Mouse (Mus musculus) intestine, embryonic 15.5 days (tissue): Measurements from ENCODE around the gene Rgl1. TPM values are rescaled to one million over a fixed set of nuclear protein-coding genes. Genes with fewer than 3 reads are reported as not detected.

Experiments used
- ATAC-seq: fragments of 200-750 bp; cut with Nextera tagmentation; 2 replicates; pipeline ENCODE4 v1.8.0; 2017; ENCODE audit warnings: moderate TSS enrichment, moderate library complexity
- H3K27ac ChIP-seq: fragments of 300-500 bp; sonication (generic); 2 replicates; pipeline ENCODE4 v1.5.1; 2015; ENCODE audit warnings: mild to moderate bottlenecking, inconsistent platforms
- H3K27me3 ChIP-seq: fragments of 300-500 bp; sonication (generic); replicated peaks from 2 replicates; pipeline ENCODE4 v1.6.1; 2015; ENCODE audit warnings: inconsistent platforms
- H3K36me3 ChIP-seq: fragments of 300-500 bp; sonication (generic); 2 replicates; pipeline ENCODE4 v1.6.1; 2015; ENCODE audit warnings: inconsistent platforms
- H3K4me1 ChIP-seq: fragments of 300-500 bp; sonication (generic); replicated peaks from 2 replicates; pipeline ENCODE4 v1.6.1; 2015; ENCODE audit warnings: inconsistent platforms
- H3K4me2 ChIP-seq: fragments of 300-500 bp; sonication (generic); replicated peaks from 2 replicates; pipeline ENCODE4 v1.6.1; 2015; ENCODE audit warnings: mild to moderate bottlenecking, inconsistent platforms
- H3K4me3 ChIP-seq: fragments of 300-500 bp; sonication (generic); replicated peaks from 2 replicates; pipeline ENCODE4 v1.5.1; 2015; ENCODE audit warnings: inconsistent platforms
- H3K9ac ChIP-seq: fragments of 300-500 bp; sonication (generic); 2 replicates; pipeline ENCODE4 v1.6.1; 2015; ENCODE audit warnings: inconsistent platforms
- H3K9me3 ChIP-seq: fragments of 300-500 bp; sonication (generic); 2 replicates; pipeline ENCODE4 v1.6.1; 2016; ENCODE audit warnings: inconsistent platforms
- WGBS: fragments of 180-500 bp; shearing (Covaris S2); methylation state at CpG from one replicate; pipeline ENCODE4 v1.1.7; 2015; 5-methylcytosine and 5-hydroxymethylcytosine counted together
- polyA plus RNA-seq: library from polyadenylated mRNA; unstranded; fragments of >200 nt; fragmentation: Nextera tagmentation; extraction: Ambion mirVana; gene quantifications from 2 replicates; pipeline ENCODE4 v1.2.1, GENCODE M21; 2015

Rgl1 gene
- polyA plus RNA-seq, 1 experiment from 2014 or later = 44.8 TPM

GRCm38 (mm10) chr1:152555944-152556573, 210.1 kb downstream of the Rgl1 start:
- Histone ChIP-seq H3K27ac (peak overlapping the region; percentile 91), H3K9me3 (no peaks in the 10 kb centered on the region), H3K4me1 (peaks cover 21% of the 10 kb centered on the region), H3K27me3 (no peaks in the 10 kb centered on the region), H3K36me3 (0 out of 2 replicates have a peak, but pooled peaks cover 3% of the 10 kb centered on the region), H3K9ac (no peak overlapping the region), H3K4me3 (no peak overlapping the region), H3K4me2 (0 out of 2 replicates have a peak overlapping the region, but pooled peaks have one; percentile 13)
- peak; percentile 91 for ATAC-seq
- 20% methylated on average over 7 of the region's 7 CpGs for WGBS

GRCm38 (mm10) chr1:152553912-152554547, 212.1 kb downstream of the Rgl1 start:
- H3K27ac ChIP-seq = no peak overlapping the region

DNA sequence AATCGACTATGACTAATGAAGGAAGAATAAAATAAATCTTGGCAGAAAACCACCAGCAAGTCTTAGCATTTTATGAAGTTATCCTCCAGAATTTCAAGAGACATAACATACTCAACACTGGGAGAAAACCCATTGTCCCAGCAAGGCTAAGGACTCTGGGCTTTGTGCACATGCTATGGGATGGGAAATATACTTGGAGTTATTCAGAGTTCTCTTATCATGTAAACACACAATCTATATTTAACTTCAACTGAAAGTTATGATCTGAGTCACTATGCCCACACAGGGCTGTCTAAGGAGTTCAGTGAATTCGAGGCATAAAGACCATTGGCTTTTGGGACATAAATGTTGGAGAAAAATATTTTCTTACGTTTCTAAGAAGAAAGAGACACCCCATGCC, 215.2 kb downstream of the Rgl1 start:
- 0 out of 2 replicates have a peak, but pooled peaks have one; percentile 23 for ATAC-seq
- Histone ChIP-seq H3K4me2 (no peak overlapping the region), H3K9ac (no peak overlapping the region), H3K27ac (peak overlapping the region; percentile 62), H3K27me3 (no peaks in the 10 kb centered on the region), H3K36me3 (peaks cover 8% of the 10 kb centered on the region), H3K9me3 (no peaks in the 10 kb centered on the region), H3K4me3 (no peak overlapping the region), H3K4me1 (peaks cover 12% of the 10 kb centered on the region; the same call in 1 of the 2 replicates)
- 52% methylated on average over 3 of the region's 3 CpGs for WGBS

More at GRCm38 (mm10) chr1:152553912-152554547, 212.1 kb downstream of the Rgl1 start:
- 69% methylated on average over 15 of the region's 15 CpGs for WGBS
- no peak overlapping the region for H3K9ac ChIP-seq
- H3K4me1 ChIP-seq = peaks cover 24% of the 10 kb centered on the region
- no peak overlapping the region for H3K4me2 ChIP-seq
- H3K27me3 ChIP-seq = no peaks in the 10 kb centered on the region
- 0 out of 2 replicates have a peak, but pooled peaks cover 3% of the 10 kb centered on the region for H3K36me3 ChIP-seq
- H3K9me3 ChIP-seq = no peaks in the 10 kb centered on the region
- ATAC-seq = no peak
- no peak overlapping the region for H3K4me3 ChIP-seq

DNA sequence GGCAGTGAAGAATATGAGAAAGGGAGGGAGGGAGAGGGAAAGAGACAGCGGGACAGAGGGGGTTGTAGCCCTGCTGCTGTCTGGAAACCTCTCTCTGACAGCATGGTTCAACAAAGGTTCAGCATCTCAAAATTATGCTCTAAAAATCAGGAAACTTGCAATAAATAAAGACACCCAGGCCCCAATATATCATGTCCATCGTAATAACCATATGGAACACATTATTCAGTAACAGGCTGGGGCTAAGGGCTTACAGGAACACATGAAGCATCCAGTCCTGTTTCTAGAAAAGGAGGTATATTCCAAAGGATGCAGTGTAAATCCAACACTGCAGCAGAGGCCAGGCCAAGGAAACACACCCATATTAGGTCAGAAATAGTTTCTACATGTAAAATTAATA, 215.6 kb downstream of the Rgl1 start:
- H3K9me3 ChIP-seq = no peaks in the 10 kb centered on the region
- H3K4me3 ChIP-seq = no peak overlapping the region
- H3K36me3 ChIP-seq = peaks cover 8% of the 10 kb centered on the region
- peak; percentile 75 for ATAC-seq
- 31% methylated on average over 2 of the region's 2 CpGs for WGBS
- no peaks in the 10 kb centered on the region for H3K27me3 ChIP-seq
- H3K4me2 ChIP-seq = no peak overlapping the region
- no peak overlapping the region for H3K9ac ChIP-seq
- peak overlapping the region; percentile 54 for H3K27ac ChIP-seq
- H3K4me1 ChIP-seq = peaks cover 7% of the 10 kb centered on the region; the same call in 1 of the 2 replicates

DNA sequence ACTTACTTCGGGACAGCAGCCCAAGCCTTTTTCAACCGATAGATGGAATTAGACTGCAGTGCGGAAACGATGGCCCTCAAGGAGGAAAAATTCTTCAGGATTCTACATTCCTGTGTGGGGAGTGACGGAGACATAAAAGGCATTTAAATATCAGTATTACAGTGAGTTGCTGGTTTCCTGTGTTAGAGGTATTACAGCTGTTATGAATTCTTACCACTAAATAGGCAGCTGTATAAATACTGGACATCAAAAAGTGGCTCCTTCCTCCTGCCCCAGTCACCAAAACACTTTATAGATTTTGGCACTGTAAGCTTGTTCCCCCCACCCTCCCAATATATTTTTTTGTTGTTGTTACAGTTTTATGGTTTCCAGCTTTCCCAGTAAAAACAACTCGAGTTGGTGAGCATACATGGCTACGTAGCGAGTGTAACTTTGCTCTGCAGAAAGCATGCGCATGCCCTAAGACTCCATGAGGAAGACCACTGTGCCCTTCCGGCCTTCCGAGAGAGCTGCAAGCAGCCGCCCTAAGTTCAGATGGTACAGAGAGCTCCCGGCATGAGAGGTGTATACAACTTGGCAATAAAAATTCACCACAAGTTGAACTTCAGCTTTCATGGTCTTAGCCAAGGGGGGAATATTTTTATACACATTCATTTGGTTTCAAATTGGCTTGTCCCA, 217.0 kb downstream of the Rgl1 start:
- no peak overlapping the region for H3K4me2 ChIP-seq
- no peak overlapping the region for H3K4me3 ChIP-seq
- 52% methylated on average over 13 of the region's 13 CpGs for WGBS
- ATAC-seq = peak; percentile 34; the same call in 1 of the 2 replicates
- H3K4me1 ChIP-seq = 0 out of 2 replicates have a peak, but pooled peaks cover 3% of the 10 kb centered on the region
- no peaks in the 10 kb centered on the region for H3K9me3 ChIP-seq
- H3K9ac ChIP-seq = no peak overlapping the region
- H3K27ac ChIP-seq = peak overlapping the region; percentile 24
- H3K36me3 ChIP-seq = peaks cover 8% of the 10 kb centered on the region
- H3K27me3 ChIP-seq = no peaks in the 10 kb centered on the region

DNA sequence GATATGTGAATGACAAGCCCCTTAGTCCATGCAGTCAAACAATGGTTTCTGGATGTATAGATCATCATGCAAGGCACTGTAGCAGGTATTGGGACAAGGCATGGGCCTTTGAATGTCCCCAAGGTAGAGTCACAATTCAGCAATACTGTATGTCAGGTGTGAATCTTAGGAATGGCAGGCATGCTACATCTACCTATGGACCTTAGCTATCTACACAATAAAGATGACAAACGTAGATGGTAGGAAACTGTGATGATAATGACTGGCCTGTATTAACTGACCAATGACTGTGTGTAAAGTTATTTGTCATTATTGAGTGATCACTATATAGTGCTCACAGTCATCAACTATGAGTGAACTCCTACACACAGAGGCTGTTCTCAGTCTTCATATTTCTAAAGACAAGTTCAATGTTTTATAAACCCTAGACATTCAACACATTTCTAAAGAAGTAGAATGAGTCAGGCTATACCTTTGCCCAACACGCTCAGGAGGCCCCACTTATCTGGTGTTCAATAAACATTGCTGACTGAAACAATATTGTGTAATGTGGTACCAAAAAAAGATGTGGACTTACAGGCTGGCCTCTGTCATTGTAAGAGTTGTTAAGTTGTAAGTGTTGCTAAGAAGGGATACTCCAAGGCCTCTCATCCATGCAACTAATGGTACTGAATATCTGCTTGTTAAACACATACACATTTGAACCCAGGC, 222.5 kb downstream of the Rgl1 start:
- H3K4me2 ChIP-seq = no peak overlapping the region
- peaks cover 7% of the 10 kb centered on the region; the same call in 1 of the 2 replicates for H3K4me1 ChIP-seq
- H3K27me3 ChIP-seq = no peaks in the 10 kb centered on the region
- H3K36me3 ChIP-seq = peaks cover 5% of the 10 kb centered on the region
- no peak overlapping the region for H3K4me3 ChIP-seq
- ATAC-seq = peak; percentile 81
- no peaks in the 10 kb centered on the region for H3K9me3 ChIP-seq
- peak overlapping the region; percentile 49; the same call in 1 of the 2 replicates for H3K27ac ChIP-seq
- no peak overlapping the region for H3K9ac ChIP-seq
- WGBS = 55% methylated on average over 2 of the region's 2 CpGs

GRCm38 (mm10) chr1:152542747-152543378, 223.3 kb downstream of the Rgl1 start:
- Histone ChIP-seq H3K27me3 (no peaks in the 10 kb centered on the region), H3K27ac (peak overlapping the region; percentile 49; the same call in 1 of the 2 replicates), H3K36me3 (peaks cover 5% of the 10 kb centered on the region), H3K4me3 (no peak overlapping the region), H3K9me3 (no peaks in the 10 kb centered on the region), H3K9ac (no peak overlapping the region), H3K4me2 (no peak overlapping the region), H3K4me1 (peaks cover 7% of the 10 kb centered on the region; the same call in 1 of the 2 replicates)
- ATAC-seq = peak; percentile 48
- WGBS = 50% methylated on average over 6 of the region's 6 CpGs

DNA sequence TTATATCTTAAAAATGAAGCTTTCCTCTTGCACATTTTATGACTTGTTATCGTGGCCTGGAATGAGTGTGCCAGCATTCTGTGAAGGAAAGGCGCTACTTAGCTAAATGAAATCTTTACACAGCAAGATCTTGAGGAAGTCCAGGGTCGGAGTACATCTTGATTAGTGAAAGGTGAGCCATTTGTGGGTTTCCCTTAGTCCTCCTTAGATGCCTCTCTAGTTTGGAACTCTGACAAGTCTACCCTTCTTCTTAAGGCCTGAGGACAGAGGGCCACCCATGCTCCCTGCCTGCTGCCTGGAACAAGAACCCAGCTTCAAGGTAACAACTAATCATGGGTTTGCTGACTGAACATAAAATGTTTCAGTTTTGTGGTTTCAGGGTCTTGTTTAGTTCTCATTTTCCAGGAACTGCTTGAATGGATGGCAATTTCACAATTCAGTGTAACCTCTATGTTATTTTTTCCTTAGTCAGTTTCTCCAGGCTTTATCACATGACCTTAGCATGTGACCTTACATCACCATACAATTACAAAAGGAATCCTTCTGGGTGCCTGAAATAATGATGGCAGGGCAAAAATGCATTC, 225.8 kb downstream of the Rgl1 start:
- Histone ChIP-seq H3K27ac (no peak overlapping the region), H3K9me3 (no peaks in the 10 kb centered on the region), H3K4me3 (no peak overlapping the region), H3K36me3 (peaks cover 6% of the 10 kb centered on the region), H3K4me2 (no peak overlapping the region), H3K4me1 (peaks cover 7% of the 10 kb centered on the region; the same call in 1 of the 2 replicates), H3K27me3 (no peaks in the 10 kb centered on the region), H3K9ac (no peak overlapping the region)
- WGBS = 60% methylated on average over 3 of the region's 3 CpGs
- peak; percentile 19; the same call in 1 of the 2 replicates for ATAC-seq

DNA sequence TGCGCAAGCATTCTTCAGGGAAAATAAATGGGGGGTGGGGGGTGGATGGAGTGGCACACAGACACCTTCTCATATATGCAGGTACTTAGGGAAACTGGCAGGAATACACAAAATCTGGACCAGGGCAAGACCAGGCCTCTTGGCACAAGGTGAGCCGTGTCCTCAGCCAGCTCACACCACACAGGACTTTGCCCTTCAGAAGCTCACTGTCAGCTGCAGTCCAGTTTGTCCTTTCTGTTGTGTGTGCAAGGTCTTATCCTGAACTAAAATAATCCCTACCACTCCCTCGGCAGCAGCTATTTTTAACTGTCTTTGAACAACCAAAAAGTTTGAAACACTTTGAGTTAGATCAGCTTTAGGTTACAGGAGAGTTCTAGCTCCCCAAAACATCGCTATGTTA, 227.3 kb downstream of the Rgl1 start:
- H3K9me3 ChIP-seq = no peaks in the 10 kb centered on the region
- no peak overlapping the region for H3K4me3 ChIP-seq
- H3K4me2 ChIP-seq = no peak overlapping the region
- WGBS = 85% methylated on average over 4 of the region's 4 CpGs
- peaks cover 7% of the 10 kb centered on the region; the same call in 1 of the 2 replicates for H3K4me1 ChIP-seq
- no peak for ATAC-seq
- H3K9ac ChIP-seq = no peak overlapping the region
- peaks cover 11% of the 10 kb centered on the region for H3K36me3 ChIP-seq
- H3K27ac ChIP-seq = no peak overlapping the region
- H3K27me3 ChIP-seq = no peaks in the 10 kb centered on the region

DNA sequence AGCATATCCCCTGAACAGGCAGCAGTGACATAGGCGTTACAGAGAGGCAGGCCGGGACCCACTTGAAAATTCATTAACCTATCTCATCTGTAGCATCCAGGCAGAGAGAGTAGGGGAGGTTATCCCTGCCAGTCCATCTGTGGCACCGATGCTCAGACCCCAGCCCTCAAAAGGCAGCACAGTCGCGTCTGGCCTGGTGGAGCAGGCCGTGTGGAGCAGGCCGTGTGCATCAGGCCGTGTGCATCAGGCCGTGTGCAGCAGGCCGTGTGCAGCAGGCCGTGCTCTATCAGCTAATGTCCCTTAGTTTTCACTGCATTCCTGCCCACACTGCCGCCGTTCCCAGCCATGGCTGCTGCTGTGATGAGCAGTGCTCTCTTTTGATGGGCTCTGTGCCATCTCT, 229.0 kb downstream of the Rgl1 start:
- H3K9me3 ChIP-seq = no peaks in the 10 kb centered on the region
- no peak for ATAC-seq
- no peak overlapping the region for H3K27ac ChIP-seq
- peaks cover 7% of the 10 kb centered on the region; the same call in 1 of the 2 replicates for H3K4me1 ChIP-seq
- H3K9ac ChIP-seq = no peak overlapping the region
- H3K27me3 ChIP-seq = no peaks in the 10 kb centered on the region
- H3K36me3 ChIP-seq = peaks cover 11% of the 10 kb centered on the region
- WGBS = 88% methylated on average over 13 of the region's 13 CpGs
- no peak overlapping the region for H3K4me3 ChIP-seq
- no peak overlapping the region for H3K4me2 ChIP-seq

GRCm38 (mm10) chr1:152536416-152537018, 229.6 kb downstream of the Rgl1 start:
- no peak overlapping the region for H3K9ac ChIP-seq
- no peak overlapping the region for H3K4me2 ChIP-seq
- no peak overlapping the region for H3K27ac ChIP-seq
- no peak for ATAC-seq
- no peak overlapping the region for H3K4me3 ChIP-seq
- H3K4me1 ChIP-seq = peaks cover 3% of the 10 kb centered on the region; the same call in 1 of the 2 replicates
- no peaks in the 10 kb centered on the region for H3K27me3 ChIP-seq
- 44% methylated on average over 16 of the region's 16 CpGs for WGBS
- peaks cover 11% of the 10 kb centered on the region for H3K36me3 ChIP-seq
- H3K9me3 ChIP-seq = no peaks in the 10 kb centered on the region
